Mouse (Mus musculus): ENCODE measurements around the gene Tex9.
"Not testable (repeated sequence)": the region's sequence is repeated elsewhere in the genome, so short reads cannot be mapped to it uniquely, and the experiment has no call there.

The Tex9 gene

DNA sequence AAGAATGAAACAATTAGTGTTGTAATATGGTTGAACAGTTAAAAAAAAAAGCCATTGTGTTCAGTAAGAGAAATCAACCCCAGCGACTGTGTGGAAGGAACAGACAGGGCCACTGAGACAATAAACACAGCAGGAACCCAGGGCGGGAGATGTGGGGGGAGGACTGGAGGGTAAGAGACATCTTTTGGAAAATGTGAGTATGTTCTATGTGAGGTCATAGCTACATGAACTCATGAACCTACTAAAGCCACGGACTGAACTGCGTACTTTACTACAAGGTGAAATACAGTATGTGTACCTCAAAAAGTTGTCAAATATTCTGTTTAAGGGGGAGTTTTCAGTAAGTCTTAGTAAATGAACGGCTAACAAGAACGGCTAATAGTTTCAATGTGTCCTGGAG, 14.7 kb downstream of the Tex9 start:
- no peak for DNase-seq

DNA sequence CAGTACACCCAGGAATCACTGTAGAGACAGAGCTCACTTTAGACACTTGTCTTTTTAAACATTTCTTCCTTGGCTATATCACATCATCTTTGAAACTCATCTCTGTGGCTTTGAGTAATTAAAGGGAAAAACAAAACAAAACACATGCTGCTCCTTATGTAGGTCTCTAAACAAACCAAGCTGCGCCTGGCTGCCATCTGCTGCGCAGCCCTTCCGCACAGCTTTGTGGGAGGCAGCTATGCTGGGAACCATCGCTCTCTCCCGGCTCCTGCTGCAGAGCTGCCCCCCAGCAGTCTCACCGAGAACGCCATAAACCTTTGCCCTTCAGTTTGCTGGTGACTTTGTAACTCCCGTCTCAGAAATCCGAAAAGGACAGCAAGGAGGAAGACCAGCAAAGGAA, 16.5 kb downstream of the Tex9 start:
- no peak for DNase-seq

DNA sequence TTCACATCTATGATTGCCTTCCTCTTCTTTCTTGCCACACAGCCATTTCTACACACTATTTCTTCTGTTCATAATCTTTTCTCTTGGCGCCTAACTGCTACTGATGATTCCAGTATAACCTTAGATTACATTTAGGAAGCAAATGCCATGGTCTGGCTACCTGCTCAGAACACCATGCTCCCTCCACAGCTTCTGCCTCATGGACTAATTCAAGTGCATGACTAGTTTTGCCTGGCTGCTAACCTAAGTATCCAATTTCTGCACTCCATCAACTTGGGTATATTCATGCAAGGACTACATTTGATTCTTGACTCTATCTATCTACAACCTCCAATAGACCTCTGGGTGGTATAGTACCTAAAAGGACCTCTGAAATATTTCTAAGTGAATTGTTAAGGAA, 22.2 kb downstream of the Tex9 start:
- no peak for DNase-seq

DNA sequence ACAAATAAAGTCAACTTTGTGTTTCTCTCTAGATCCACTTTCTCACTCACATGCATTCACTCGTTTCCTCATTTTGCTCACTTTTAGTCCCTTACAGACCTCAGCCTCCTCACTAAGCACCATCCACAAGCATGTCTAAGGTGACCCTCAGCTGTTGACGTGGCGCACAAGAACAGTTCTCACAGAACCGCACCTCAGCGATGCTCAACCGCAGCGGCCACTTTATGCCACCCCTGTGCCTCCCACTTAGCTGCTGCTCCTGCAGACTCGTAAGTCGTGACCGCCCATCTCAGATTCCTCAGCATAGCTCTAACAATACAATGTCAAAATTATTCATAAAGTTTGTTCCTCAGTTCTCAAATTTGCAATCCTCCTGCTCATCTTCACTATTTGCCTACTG, 23.4 kb downstream of the Tex9 start:
- DNase-seq: no peak

DNA sequence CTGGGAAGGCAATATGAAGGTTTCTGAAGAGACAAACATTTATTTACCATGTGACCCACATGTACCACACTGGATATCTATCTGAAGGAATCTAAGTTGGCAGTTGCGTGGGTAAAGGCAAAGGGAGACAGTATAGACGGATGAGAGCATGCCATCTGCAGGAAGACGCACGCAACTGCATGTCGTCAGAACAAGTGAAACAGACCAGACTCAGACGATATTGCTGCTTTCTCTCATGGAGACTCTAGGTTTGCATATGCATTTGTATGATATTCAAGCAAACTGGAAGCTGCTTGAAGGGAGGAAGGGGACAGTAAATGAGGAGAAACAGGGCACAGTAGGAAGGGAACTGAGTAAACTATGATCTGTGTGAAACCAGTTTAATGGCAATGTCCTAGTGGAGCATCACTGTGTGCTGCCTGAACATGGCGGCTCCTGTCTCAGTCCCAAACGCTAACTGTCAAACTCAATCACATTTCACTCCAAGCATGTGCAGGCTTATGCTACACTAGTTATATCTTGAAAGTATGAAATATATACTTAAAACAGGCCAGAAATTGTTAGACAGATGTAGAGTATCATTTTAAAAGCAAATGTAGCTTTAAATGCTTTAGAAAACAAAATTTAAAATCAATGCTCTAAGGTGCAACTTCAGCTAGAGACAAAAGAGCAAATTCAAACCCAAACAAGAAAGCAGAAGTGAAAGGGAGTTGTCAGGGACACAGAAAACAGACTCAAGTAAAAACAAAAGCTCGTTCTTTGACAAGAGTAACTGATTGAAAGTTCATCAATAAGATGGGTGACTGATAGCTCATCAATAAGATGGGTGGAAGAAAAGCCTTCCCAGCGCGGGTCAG, 24.2 kb downstream of the Tex9 start:
- peak in 1 of 2 experiments; percentile 11 for DNase-seq

DNA sequence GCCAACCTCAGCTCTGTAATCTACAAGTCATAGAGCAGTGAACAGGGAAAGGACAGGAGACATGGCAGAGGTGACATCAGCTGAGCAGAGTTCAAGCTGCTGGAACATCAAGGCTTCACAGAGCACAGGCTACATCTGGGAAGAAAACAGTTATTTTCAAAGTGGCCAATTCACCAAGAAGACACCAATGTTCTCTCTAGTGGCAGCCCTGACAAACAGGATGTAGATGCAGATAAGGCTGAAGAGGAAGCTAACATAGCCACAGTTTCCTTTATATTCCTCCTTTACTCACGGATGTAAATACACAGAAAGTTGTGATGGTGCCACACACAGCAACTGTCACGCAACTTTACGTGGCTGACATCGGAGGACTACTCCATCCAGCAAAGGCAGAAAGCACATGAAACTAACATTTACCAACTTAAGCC, 26.2 kb downstream of the Tex9 start:
- no peak for DNase-seq

DNA sequence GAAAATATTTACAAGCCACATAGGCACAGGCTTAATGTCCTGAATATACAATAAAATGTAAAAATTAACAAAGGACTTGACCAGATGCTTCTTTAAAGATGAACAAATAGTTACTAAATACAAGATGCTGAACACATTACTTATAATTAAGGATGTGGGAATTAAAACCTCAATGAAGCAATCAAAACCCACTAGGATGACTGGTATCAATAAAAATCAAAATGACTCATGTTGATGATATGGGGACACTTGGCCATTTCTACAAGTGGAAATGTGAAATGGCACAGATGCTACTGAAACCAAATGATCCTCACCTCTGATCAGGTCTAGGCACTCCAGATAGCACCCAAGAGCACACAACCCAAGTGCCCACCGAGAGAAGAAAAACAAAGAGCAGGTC, 27.2 kb downstream of the Tex9 start:
- no peak for DNase-seq

DNA sequence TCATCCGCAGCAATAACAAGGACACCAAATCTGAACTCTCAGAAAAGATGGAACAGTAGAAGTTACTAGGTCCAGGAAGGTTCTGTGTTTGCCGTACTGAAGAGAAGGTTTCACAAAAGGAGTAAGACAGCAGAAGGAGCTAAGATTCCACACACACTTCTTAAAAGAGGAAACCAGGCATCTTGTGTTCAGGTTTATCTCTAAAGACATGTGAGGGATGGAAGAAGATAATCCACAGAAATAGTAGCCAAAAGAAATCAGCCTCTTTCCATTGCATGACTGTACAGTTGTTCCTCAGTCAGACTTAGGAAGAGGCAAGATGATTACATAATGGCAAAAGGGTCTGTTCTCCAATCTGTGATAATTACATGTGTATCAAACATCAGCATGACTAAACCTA, 29.6 kb downstream of the Tex9 start:
- no peak for DNase-seq

DNA sequence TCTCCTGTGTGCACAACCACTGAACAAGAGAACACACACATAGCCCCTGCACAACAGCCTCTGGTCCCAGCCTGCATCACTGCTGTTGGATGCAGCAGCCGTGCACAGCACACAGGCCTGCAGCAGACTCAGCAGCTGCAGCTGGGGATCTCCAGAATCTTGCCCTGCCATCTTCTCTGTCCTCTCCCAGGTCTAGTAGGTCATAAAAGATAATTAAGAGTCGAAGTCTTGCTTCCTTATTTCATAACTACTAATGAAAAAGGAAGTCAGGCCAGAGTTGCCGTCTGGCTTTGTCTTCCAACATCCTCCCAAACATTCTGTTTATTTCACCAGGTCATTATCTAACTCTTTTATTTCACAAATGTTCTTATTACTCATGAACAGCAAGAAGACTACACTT, 31.2 kb downstream of the Tex9 start:
- DNase-seq: no peak

DNA sequence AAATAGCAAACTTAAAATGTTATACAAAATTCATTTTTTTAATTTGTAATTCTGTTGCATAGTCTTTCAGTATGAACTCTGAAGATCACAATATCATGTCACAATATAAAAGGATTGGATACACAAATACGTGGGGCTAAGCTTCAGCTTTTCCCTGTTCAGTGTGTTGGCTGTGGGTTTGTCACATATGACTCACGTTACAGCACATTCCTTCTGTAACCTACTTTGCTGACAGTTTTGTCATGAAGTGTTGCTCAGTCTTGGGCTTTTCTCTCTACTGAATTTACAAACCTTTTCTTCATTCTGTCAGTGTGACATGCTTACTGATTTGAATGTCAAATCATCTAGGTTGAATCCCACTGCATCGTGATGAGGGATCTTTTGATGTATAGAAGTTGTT, 32.3 kb downstream of the Tex9 start:
- DNase-seq: no peak

DNA sequence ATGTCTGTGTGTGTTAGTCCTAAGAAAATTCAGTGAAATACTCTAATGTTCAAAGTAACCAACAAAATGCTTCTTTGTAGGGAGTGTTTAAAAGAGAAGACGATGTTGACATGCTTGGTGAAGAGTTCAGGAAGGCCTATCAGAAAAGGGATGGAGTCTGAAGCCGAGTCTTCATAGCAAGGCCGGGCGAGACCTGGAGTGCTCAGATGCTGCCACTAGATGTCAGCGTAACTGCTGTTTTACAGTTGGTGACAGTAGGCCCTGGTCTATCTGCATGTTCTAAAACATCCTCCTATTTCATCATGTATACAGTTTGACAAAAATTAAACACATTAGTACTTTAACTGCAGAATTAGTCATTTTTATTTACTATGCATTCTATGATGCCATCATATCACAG, 33.8 kb downstream of the Tex9 start:
- peak; percentile 71 to 78 for DNase-seq

DNA sequence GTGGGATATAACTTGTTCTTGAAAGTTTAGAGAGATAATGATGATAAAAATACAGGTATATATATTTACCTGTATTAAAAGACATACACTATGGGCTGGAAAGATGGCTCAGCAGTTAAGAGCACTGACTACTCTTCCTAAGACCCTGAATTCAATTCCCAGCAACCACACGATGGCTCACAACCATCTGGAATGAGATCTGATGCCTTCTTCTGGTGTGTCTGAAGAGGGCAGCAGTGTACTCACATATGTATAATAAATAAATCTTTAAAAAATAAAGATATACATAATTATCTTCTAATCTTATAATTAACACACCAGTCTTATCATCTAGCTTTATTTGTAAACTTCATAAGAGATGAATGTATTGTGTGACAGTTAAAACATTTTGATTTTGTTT, 35.6 kb downstream of the Tex9 start:
- no peak for DNase-seq

DNA sequence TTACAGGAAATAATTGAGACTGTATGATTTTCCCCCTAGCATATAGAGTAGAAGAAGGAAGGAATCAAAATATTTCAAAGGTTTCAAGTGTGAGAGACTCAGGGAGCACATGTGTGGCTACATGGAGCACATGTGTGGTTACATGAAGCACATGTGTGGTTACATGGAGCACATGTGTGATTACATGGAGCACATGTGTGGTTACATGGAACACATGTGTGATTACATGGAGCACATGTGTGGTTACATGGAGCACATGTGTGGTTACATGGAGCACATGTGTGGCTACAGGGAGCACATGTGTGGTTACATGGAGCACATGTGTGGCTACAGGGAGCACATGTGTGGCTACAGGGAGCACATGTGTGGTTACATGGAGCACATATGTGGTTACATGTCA, 37.7 kb downstream of the Tex9 start:
- not testable (repeated sequence) for DNase-seq

DNA sequence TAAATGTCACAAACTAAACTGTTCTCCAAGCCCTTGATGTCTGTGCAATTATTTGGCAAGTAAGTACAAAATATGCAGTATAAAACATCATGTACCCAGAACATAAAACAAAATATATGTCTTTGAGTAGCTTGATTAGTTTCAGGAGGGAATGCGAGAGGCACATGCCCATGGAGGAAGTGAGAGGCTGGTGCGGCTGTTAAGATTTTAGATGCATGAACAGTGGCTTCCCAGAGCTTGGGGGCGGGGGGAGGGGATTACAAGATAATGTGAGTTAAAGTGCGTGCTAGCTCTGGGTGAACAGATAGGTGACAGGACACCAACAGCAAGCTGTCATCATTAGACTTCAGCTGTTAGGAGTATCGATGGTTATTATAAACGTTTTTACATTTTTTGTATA, 40.9 kb downstream of the Tex9 start:
- DNase-seq: no peak

DNA sequence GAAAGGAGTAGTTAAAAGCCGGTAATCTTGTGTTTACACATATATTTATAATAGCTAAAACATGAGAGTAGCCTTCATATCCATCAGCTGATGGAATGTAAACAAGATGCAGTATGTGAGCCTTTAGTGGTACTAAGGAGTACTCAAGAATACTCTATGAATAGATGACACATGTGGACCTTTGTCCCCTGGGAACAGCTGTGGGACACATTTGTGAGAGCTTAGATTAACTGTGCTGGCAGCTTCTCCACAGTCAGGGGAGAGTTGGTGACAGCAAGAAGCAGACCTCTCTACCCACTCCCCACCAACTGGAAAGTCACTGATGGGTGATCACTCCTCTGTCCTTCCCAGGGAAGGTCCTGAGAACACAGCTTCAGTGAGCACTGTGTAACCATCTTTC, 41.6 kb downstream of the Tex9 start:
- no peak for DNase-seq

DNA sequence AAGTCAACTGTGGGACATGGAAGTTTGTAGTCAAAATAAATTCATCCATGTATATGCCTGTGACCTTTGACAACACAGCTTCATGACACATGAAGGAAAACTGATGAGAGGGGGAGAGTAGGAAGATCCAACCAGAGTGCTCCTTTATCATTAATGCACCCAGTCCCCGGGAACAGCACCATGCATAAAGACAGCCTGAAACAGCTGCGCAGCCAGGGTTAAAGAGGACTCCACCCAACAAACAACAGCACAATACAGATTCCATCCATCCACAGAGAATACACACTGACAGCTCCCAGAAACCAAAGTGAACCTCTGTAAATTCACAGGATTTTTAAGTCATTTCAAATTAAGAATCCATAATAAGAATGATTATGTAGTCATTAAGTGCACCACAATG, 42.2 kb downstream of the Tex9 start:
- no peak for DNase-seq

DNA sequence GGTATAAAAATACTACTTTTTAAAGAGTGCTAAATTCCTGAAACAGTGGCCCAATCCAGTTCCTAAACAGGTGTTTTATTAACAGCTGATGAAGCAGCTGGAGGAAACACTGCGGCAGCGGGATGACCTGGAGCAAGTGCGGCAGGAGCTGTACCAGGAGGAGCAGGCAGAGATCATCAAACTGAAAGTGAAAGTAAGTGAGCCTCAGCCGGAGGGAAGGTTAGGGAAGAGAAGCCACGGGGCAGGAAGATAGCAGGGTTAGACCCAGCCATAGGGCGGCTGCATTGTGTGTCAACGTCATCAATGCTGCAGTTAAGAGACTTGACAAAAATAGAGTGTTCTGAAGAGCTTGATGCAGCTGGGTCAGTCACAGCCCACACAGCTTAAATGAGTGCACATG, 42.6 kb downstream of the Tex9 start:
- DNase-seq: peak; percentile 7 to 40

DNA sequence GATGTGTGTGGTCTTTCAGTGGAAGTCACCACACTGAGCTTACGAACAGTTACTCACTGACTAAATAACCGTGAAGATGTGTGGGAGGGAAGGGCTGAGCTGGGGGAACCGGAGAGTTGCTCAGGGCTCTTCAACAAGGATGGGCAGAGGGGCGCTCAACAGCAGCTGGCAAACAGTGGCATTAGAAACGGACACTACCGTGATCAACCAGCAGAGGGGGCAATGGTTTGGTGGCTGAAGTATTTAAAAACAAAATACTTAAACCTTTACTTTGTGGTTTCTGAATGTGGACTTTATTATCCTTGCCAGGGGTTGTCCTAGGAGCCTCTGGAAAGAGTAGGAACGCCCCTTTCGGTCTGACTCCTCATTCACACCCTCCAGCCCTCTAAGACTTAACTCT, 44.0 kb downstream of the Tex9 start:
- peak; percentile 41 to 79 for DNase-seq

DNA sequence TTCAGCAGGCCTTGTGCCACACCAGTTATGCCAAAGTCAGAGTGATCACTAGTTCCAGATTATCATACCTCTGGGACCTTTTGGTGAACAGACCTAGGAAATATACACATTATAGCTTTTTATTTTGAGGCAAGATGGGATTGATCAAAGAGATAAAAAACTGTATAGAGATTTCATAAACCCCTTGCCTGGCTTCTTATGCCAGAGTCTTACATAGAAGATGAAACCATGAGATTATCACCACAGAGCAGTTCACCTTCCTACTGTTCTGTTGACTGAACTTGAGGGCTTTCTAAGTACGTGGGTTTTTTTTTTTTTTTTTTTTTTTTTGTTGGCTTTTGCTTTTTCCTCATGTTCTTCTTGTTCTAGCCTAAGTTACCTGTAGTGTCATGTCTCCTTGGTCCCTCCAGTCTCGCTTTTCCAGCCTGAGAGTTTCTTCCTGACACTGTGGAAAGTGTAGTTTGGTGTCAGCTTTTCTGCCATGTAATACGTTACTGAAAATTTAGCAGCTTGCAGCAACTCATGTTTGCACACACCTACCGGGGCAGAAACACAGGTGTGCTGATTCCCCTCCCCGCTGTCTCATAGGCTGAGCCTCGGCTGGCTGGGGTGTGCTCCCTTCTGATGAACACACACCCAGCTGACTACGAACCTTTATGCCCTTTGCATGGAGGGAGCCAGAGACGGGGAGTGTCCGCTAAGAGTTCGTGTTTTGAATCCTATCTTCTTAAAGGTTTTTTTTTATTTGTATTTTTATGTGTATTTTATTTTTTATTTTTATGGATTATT, 49.9 kb downstream of the Tex9 start:
- DNase-seq: no peak

DNA sequence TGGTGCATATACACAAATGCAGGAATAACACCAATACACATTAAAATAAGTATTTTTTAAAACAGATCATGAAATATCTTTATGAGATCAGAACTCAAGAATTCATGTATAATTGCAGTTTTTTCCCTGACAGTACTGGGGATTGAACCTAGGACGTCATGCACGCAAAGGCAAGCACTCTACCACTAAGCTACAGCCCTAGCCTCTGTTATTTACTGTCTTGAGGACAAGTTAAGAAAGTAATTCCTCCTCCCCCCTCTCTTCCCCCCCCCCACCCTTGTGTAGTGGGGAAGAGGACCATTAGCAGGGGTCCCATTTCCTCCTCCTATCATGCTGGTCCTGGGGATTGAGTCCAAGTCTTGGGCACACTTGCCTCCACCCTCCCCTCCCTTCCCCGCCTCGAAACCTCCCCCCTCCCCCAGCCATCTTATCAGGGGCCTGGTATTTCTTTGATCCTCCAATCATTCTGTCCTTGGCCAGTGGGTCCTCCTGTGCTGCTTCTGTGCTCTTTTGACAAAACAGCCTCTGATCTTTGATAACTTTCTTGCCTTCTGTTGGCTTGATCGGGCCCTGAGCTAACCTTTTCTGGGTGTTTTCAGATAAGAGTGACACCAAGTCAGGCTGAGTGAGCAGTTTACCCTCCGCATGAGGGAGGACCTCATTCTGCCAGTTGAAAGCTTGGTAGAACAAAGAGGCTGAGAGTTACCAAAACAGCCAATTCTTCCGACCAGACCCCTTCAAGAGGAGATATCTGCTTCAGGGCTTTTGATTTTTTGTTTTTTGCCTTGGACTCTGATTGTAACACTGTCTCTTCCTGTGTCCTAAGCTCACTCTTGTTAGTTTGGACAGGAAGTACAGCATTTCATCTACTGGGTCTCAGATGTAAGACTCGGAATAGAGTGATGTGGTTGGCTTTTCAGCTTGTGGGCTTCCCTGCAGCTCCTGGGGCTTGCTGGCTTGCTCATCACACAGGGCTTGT, 50.8 kb downstream of the Tex9 start:
- no peak for DNase-seq

DNA sequence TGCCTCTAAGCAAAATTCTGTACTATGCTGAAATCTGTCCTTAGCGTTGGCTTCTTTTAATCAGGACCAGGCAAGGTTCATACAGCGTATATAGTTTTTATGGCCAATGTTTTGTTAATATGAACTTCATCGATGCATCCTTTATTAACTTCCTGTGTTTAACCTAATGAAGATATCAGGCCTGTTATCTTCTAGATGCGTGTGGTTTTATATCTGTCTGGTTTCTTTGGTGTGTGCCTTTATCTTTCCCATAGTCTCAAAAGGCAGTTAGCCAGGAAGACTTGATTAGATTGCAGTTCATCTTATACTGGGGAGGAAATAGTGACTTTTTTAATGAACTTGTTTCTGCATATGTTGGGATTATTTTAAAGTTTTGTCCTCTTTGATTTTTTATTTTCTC, 51.7 kb downstream of the Tex9 start:
- DNase-seq: no peak

DNA sequence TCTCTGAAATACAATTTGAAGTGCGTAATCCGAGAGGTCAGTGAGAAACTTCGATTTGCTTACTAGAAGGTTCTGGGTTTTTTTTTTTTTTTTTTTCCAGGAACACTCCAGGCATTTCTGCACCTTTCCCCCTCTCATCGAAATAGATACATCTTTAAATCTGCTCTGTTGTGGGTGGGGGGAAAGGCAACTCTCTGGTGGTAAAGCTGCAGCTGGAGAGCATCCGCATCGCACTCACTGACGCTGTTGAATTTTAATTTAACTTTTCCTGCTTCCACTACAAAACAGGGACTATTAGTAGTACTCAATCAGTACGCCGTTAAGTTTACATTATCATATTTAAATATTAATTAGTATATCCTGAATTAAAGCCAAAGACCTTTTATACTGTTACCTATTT, 53.3 kb downstream of the Tex9 start:
- DNase-seq: no peak

Data from kidney, postnatal 25 days (tissue).